Mouse (Mus musculus) MEL (cell line): Measurements from ENCODE around the gene Slco1a6. TPM values are rescaled to one million over a fixed set of nuclear protein-coding genes. Genes with fewer than 3 reads are reported as not detected.

Experiments
- DNase-seq: peaks from one replicate; pipeline ENCODE4 v3.0.0; 2011; ENCODE audit warnings: low read depth, low spot score
- H3K27ac ChIP-seq: 2 replicates; pipeline ENCODE4 v1.5.1; 2012; ENCODE audit warnings: low read depth, mild to moderate bottlenecking, control low read depth, low read length, moderate library complexity; ENCODE audit not compliant: control insufficient read depth
- H3K27me3 ChIP-seq, 2 experiments: fragments of 150-350 bp in 1 of 2; sonication (generic) in 1 of 2; 2 replicates each; pipeline ENCODE4 v1.6.1; 2012; ENCODE audit warnings: low read length in 2 of 2, mild to moderate bottlenecking in 2 of 2, improper control_type of control experiment in 1 of 2, moderate library complexity in 1 of 2; ENCODE audit not compliant: insufficient read depth in 2 of 2, control insufficient read depth in 1 of 2
- H3K36me3 ChIP-seq, 2 experiments: 2 replicates each; pipeline ENCODE4 v1.6.1; 2012 to 2014; ENCODE audit warnings: low read length in 2 of 2, improper control_type of control experiment in 1 of 2, inconsistent platforms in 1 of 2, mild to moderate bottlenecking in 1 of 2; ENCODE audit not compliant: insufficient read depth in 2 of 2, control insufficient read depth in 1 of 2
- H3K4me1 ChIP-seq, 2 experiments: fragments of 150-350 bp in 1 of 2; sonication (generic) in 1 of 2; 2 replicates each; pipeline ENCODE4 v1.6.1; 2012; ENCODE audit warnings: low read length in 2 of 2, improper control_type of control experiment in 1 of 2, mild to moderate bottlenecking in 1 of 2; ENCODE audit not compliant: insufficient read depth in 2 of 2, control insufficient read depth in 1 of 2
- H3K4me3 ChIP-seq, 2 experiments: fragments of 150-350 bp in 1 of 2; sonication (generic) in 1 of 2; 2 replicates each; pipeline ENCODE4 v1.5.1; 2012; ENCODE audit warnings: low read depth in 2 of 2, low read length in 2 of 2, mild to moderate bottlenecking in 2 of 2, moderate library complexity in 2 of 2, control low read depth in 1 of 2, improper control_type of control experiment in 1 of 2; ENCODE audit not compliant: control insufficient read depth in 1 of 2, insufficient read depth in 1 of 2
- H3K79me2 ChIP-seq: 2 replicates; pipeline ENCODE4 v1.6.1; 2012; ENCODE audit warnings: mild to moderate bottlenecking, low read length, moderate library complexity; ENCODE audit not compliant: control insufficient read depth, poor library complexity, insufficient read depth
- H3K9ac ChIP-seq: 2 replicates; pipeline ENCODE4 v1.6.1; 2012; ENCODE audit warnings: low read depth, mild to moderate bottlenecking, control low read depth, low read length, moderate library complexity; ENCODE audit not compliant: control insufficient read depth, poor library complexity, severe bottlenecking
- H3K9me3 ChIP-seq: fragments of 150-350 bp; sonication (generic); replicated peaks from 2 replicates; pipeline ENCODE4 v1.6.1; 2012; ENCODE audit warnings: mild to moderate bottlenecking, low read length, improper control_type of control experiment, moderate library complexity; ENCODE audit not compliant: insufficient read depth
- CHD1 ChIP-seq: IDR thresholded peaks from 2 replicates; pipeline ENCODE4 v1.6.1; 2012; ENCODE audit warnings: low read depth, mild to moderate bottlenecking, inconsistent platforms, low read length, improper control_type of control experiment
- CHD2 ChIP-seq: IDR thresholded peaks from 2 replicates; pipeline ENCODE4 v1.6.1; 2011; ENCODE audit warnings: low read length, improper control_type of control experiment
- CTCF ChIP-seq, 3 experiments: IDR thresholded peaks in 2 of 3; conservative IDR thresholded peaks in 1 of 3; 2 replicates each; pipeline ENCODE4 v1.5.1; 2011 to 2012; ENCODE audit warnings: low read length in 3 of 3, low read depth in 2 of 3, mild to moderate bottlenecking in 2 of 3, improper control_type of control experiment in 1 of 3, inconsistent platforms in 1 of 3, mixed read lengths in 1 of 3, moderate library complexity in 1 of 3; ENCODE audit not compliant: control insufficient read depth in 1 of 3, insufficient read depth in 1 of 3, poor library complexity in 1 of 3, severe bottlenecking in 1 of 3
- E2F4 ChIP-seq: IDR thresholded peaks from 2 replicates; pipeline ENCODE4 v1.6.1; 2011; ENCODE audit warnings: low read depth, low read length, improper control_type of control experiment, borderline replicate concordance
- EP300 ChIP-seq, 2 experiments: IDR thresholded peaks; 2 replicates each; pipeline ENCODE4 v1.6.1; 2011; ENCODE audit warnings: improper control_type of control experiment in 2 of 2, low read length in 2 of 2, low read depth in 1 of 2, mild to moderate bottlenecking in 1 of 2
- ETS1 ChIP-seq: IDR thresholded peaks from 2 replicates; pipeline ENCODE4 v1.6.1; 2012; ENCODE audit warnings: low read depth, mild to moderate bottlenecking, inconsistent platforms, low read length, improper control_type of control experiment, moderate library complexity
- GABPA ChIP-seq: IDR thresholded peaks from 2 replicates; pipeline ENCODE4 v1.6.1; 2012; ENCODE audit warnings: low read depth, mild to moderate bottlenecking, inconsistent platforms, low read length, improper control_type of control experiment, moderate library complexity
- GATA1 ChIP-seq: IDR thresholded peaks from 2 replicates; pipeline ENCODE4 v1.6.1; 2011; ENCODE audit warnings: low read depth, low read length, improper control_type of control experiment
- KAT2A ChIP-seq: conservative IDR thresholded peaks from 2 replicates; pipeline ENCODE4 v1.6.1; 2012; ENCODE audit warnings: low read depth, low read length, improper control_type of control experiment, inconsistent platforms
- MEF2A ChIP-seq: IDR thresholded peaks from 2 replicates; pipeline ENCODE4 v1.6.1; 2014; ENCODE audit warnings: low read depth, mild to moderate bottlenecking, inconsistent platforms, low read length, improper control_type of control experiment; ENCODE audit not compliant: poor library complexity, insufficient replicate concordance, severe bottlenecking; ENCODE audit errors: extremely low read depth
- MXI1 ChIP-seq: IDR thresholded peaks from 2 replicates; pipeline ENCODE4 v1.6.1; 2011; ENCODE audit warnings: mild to moderate bottlenecking, low read depth, low read length, improper control_type of control experiment
- MYC ChIP-seq: IDR thresholded peaks from 2 replicates; pipeline ENCODE4 v1.6.1; 2011; ENCODE audit warnings: low read depth, mild to moderate bottlenecking, low read length, improper control_type of control experiment, moderate library complexity
- NRF1 ChIP-seq: IDR thresholded peaks from 2 replicates; pipeline ENCODE4 v1.6.1; 2014; ENCODE audit warnings: low read depth, mild to moderate bottlenecking, inconsistent platforms, low read length, improper control_type of control experiment, moderate library complexity; ENCODE audit not compliant: poor library complexity, insufficient read depth, severe bottlenecking
- POLR2A ChIP-seq, 2 experiments: IDR thresholded peaks; 2 replicates each; pipeline ENCODE4 v1.6.1; 2011 to 2012; ENCODE audit warnings: low read length in 2 of 2, mild to moderate bottlenecking in 2 of 2, control low read depth in 1 of 2, improper control_type of control experiment in 1 of 2, low read depth in 1 of 2, moderate library complexity in 1 of 2; ENCODE audit not compliant: control insufficient read depth in 1 of 2, insufficient read depth in 1 of 2, poor library complexity in 1 of 2
- POLR2AphosphoS2 ChIP-seq: IDR thresholded peaks from 2 replicates; pipeline ENCODE4 v1.6.1; 2011; ENCODE audit warnings: low read length, improper control_type of control experiment
- POLR2AphosphoS5 ChIP-seq: IDR thresholded peaks from 2 replicates; pipeline ENCODE4 v1.6.1; 2012; ENCODE audit warnings: low read depth, borderline replicate concordance, mild to moderate bottlenecking, inconsistent platforms, low read length, moderate library complexity, mixed read lengths
- TAL1 ChIP-seq: IDR thresholded peaks from 2 replicates; pipeline ENCODE4 v1.6.1; 2012; ENCODE audit warnings: mild to moderate bottlenecking, inconsistent platforms, low read length, moderate library complexity, mixed read lengths
- TBP ChIP-seq: IDR thresholded peaks from 2 replicates; pipeline ENCODE4 v1.8.0; 2011; ENCODE audit warnings: low read depth, low read length, improper control_type of control experiment
- TCF12 ChIP-seq: IDR thresholded peaks from 2 replicates; pipeline ENCODE4 v1.6.1; 2014; ENCODE audit warnings: low read depth, mild to moderate bottlenecking, inconsistent platforms, low read length, improper control_type of control experiment, moderate library complexity
- USF1 ChIP-seq: IDR thresholded peaks from 2 replicates; pipeline ENCODE4 v1.6.1; 2014; ENCODE audit warnings: low read depth, mild to moderate bottlenecking, inconsistent platforms, low read length, improper control_type of control experiment, moderate library complexity
- USF2 ChIP-seq, 2 experiments: IDR thresholded peaks; 2 replicates each; pipeline ENCODE4 v1.6.1; 2011 to 2012; ENCODE audit warnings: improper control_type of control experiment in 2 of 2, low read length in 2 of 2, borderline replicate concordance in 1 of 2, inconsistent platforms in 1 of 2, low read depth in 1 of 2, mild to moderate bottlenecking in 1 of 2; ENCODE audit not compliant: insufficient read depth in 1 of 2
- ZC3H11A ChIP-seq: IDR thresholded peaks from 2 replicates; pipeline ENCODE4 v1.6.1; 2012; ENCODE audit warnings: low read depth, mild to moderate bottlenecking, inconsistent platforms, low read length, improper control_type of control experiment
- ZKSCAN1 ChIP-seq: IDR thresholded peaks from 2 replicates; pipeline ENCODE4 v1.6.1; 2012; ENCODE audit warnings: low read depth, mild to moderate bottlenecking, inconsistent platforms, low read length, improper control_type of control experiment, moderate library complexity
- ZMIZ1 ChIP-seq: IDR thresholded peaks from 2 replicates; pipeline ENCODE4 v1.6.1; 2012; ENCODE audit warnings: low read depth, mild to moderate bottlenecking, inconsistent platforms, low read length, improper control_type of control experiment, moderate library complexity
- ZNF384 ChIP-seq: IDR thresholded peaks from 2 replicates; pipeline ENCODE4 v1.6.1; 2012; ENCODE audit warnings: low read depth, mild to moderate bottlenecking, inconsistent platforms, low read length, improper control_type of control experiment
- polyA plus RNA-seq, 2 experiments: library from polyadenylated mRNA; stranded (reverse) in 1 of 2; unstranded in 1 of 2; fragments of >175 nt in 1 of 2; fragments of >200 nt in 1 of 2; gene quantifications; 2 replicates each; pipeline versions ENCODE4 v1.2.1 to v1.2.4; 2012; ENCODE audit warnings: low replicate concordance in 2 of 2, low read depth in 1 of 2; ENCODE audit not compliant: insufficient read length in 2 of 2, insufficient read depth in 1 of 2, missing spikeins in 1 of 2
- total RNA-seq: library from RNA; depleted of rRNA; stranded (reverse); fragments of 300-350 nt; gene quantifications from 2 replicates; pipeline ENCODE4 v1.2.3, GENCODE M21; 2012

Slco1a6 gene
- total and polyA plus RNA-seq, 3 experiments: 1.4 TPM; not detected in 2

DNA sequence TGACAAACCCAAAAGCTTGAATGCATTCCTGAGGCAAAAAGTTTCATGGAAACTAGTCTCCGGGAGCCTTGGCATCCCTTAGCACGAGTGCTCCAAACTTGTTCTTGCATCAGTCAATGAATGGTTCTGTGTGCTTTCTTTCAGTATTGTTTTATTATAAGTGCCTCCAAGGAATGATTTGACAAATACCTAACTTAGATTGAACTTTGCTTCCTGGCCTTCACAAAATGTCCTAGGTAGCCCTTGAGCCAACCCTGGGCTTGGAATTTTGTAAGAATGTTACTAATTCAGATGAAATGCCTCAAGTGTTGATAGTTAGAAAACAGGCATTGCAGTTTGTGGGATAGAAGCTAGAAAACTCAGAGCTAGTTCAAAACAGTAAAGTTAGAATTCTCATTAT lies 162.6 kb downstream of the Slco1a6 start:
- Histone ChIP-seq H3K4me3 (no peak overlapping the region), H3K9ac (no peak overlapping the region), H3K27ac (no peak overlapping the region), H3K79me2 (no peaks in the 10 kb centered on the region), H3K27me3 (no peaks in the 10 kb centered on the region), H3K9me3 (no peaks in the 10 kb centered on the region), H3K4me1 (no peaks in the 10 kb centered on the region), H3K36me3 (no peaks in the 10 kb centered on the region)
- no peak for DNase-seq
- TF ChIP-seq ZMIZ1: no peak
- no peak for TF ChIP-seq POLR2AphosphoS2
- no peak for TF ChIP-seq MEF2A
- no peak for TF ChIP-seq ZC3H11A
- no peak for TF ChIP-seq CTCF (IDR thresholded peaks at IDR 0.05 in 2 of 3, conservative IDR thresholded peaks at IDR 0.05 in 1 of 3; ENCODE audit: control insufficient read depth in 1 of 3, insufficient read depth in 1 of 3, low read depth in 2 of 3, low read length in 3 of 3, poor library complexity in 1 of 3, severe bottlenecking in 1 of 3)
- no peak for TF ChIP-seq TBP
- TF ChIP-seq ZNF384: no peak
- TF ChIP-seq POLR2A (IDR thresholded peaks at IDR 0.05; ENCODE audit: control insufficient read depth in 1 of 2, insufficient read depth in 1 of 2, low read depth in 1 of 2, low read length in 2 of 2, poor library complexity in 1 of 2): no peak
- TF ChIP-seq USF2 (IDR thresholded peaks at IDR 0.05; ENCODE audit: borderline replicate concordance in 1 of 2, insufficient read depth in 1 of 2, low read depth in 1 of 2, low read length in 2 of 2): no peak
- no peak for TF ChIP-seq TCF12
- TF ChIP-seq GATA1: no peak
- TF ChIP-seq CHD1: no peak
- no peak for TF ChIP-seq CHD2
- TF ChIP-seq MXI1: no peak
- TF ChIP-seq ETS1: no peak
- no peak for TF ChIP-seq KAT2A
- TF ChIP-seq E2F4: no peak
- TF ChIP-seq TAL1: no peak

DNA sequence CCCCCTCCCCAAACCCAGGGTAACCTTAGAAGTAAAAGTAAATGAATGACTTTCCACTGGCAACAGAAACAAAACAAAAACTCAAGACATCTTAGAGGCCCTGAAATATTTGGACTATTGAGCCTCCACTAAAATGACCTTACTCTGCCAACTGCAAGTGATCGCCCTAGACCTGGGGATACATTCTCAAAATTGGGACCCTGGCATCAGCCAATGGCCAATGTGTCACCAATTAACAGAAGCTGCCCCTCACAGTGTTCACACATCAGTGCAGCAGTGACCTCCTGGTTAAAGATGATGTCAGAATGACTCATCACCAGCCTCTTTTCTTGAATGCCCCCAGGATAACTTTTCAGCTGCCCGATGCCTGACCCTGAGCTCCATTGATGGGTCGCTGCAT lies 166.4 kb downstream of the Slco1a6 start:
- H3K9me3 ChIP-seq: no peaks in the 10 kb centered on the region
- no peak for DNase-seq
- H3K4me1 ChIP-seq: no peaks in the 10 kb centered on the region
- no peak overlapping the region for H3K9ac ChIP-seq
- no peaks in the 10 kb centered on the region for H3K36me3 ChIP-seq
- H3K27me3 ChIP-seq: no peaks in the 10 kb centered on the region
- no peaks in the 10 kb centered on the region for H3K79me2 ChIP-seq
- no peak overlapping the region for H3K27ac ChIP-seq
- TF ChIP-seq EP300 (IDR thresholded peaks at IDR 0.05; ENCODE audit: low read depth in 1 of 2, low read length in 2 of 2) (no peak), ZKSCAN1 (no peak), CHD1 (no peak), POLR2AphosphoS5 (no peak), MYC (no peak), ZC3H11A (no peak), GABPA (no peak), USF2 (IDR thresholded peaks at IDR 0.05; ENCODE audit: borderline replicate concordance in 1 of 2, insufficient read depth in 1 of 2, low read depth in 1 of 2, low read length in 2 of 2) (no peak), POLR2A (IDR thresholded peaks at IDR 0.05; ENCODE audit: control insufficient read depth in 1 of 2, insufficient read depth in 1 of 2, low read depth in 1 of 2, low read length in 2 of 2, poor library complexity in 1 of 2) (no peak), NRF1 (no peak), USF1 (no peak), GATA1 (no peak), KAT2A (no peak)
- H3K4me3 ChIP-seq: no peak overlapping the region
